Mouse (Mus musculus) megakaryocyte, embryonic 14.5 days (primary cell): ENCODE results near the gene Bcl2. TPM values are rescaled to one million over a fixed set of nuclear protein-coding genes. Genes with fewer than 3 reads are reported as not detected.

Source experiments
- H3K27me3 ChIP-seq: replicated peaks from 2 replicates; pipeline ENCODE3; 2012; ENCODE audit warnings: inconsistent platforms
- H3K36me3 ChIP-seq: replicated peaks from 2 replicates; pipeline ENCODE3; 2012; ENCODE audit warnings: low read length, inconsistent platforms, mixed read lengths
- H3K4me1 ChIP-seq: 2 replicates; pipeline ENCODE4 v1.6.1; 2012; ENCODE audit warnings: inconsistent platforms
- H3K4me3 ChIP-seq: replicated peaks from 2 replicates; pipeline ENCODE3; 2012; ENCODE audit warnings: moderate library complexity, mild to moderate bottlenecking, inconsistent platforms
- H3K9me3 ChIP-seq: 2 replicates; pipeline ENCODE4 v1.6.1; 2012; ENCODE audit warnings: inconsistent platforms
- FLI1 ChIP-seq: IDR thresholded peaks from 2 replicates; pipeline ENCODE4 v1.6.1; 2012; ENCODE audit warnings: low read length, inconsistent platforms, mixed read lengths
- GATA1 ChIP-seq: IDR thresholded peaks from 3 replicates; pipeline ENCODE4 v1.6.1; 2012; ENCODE audit warnings: mixed read lengths, low read length, inconsistent platforms, borderline replicate concordance
- polyA plus RNA-seq: library from polyadenylated mRNA; stranded (reverse); fragments of >175 nt; gene quantifications from 2 replicates; pipeline ENCODE4 v1.2.3, GENCODE M21; 2012; ENCODE audit warnings: low replicate concordance; ENCODE audit not compliant: insufficient read depth

Gene Bcl2
- polyA plus RNA-seq, 1 experiment = 3.0 TPM

- TF ChIP-seq GATA1 = no peak
- no peak for TF ChIP-seq FLI1
- peaks cover 89% of the 10 kb centered on the region for H3K4me1 ChIP-seq
- no peaks in the 10 kb centered on the region for H3K27me3 ChIP-seq
- H3K36me3 ChIP-seq = no peaks in the 10 kb centered on the region
- H3K4me3 ChIP-seq = no peak overlapping the region
- no peaks in the 10 kb centered on the region for H3K9me3 ChIP-seq
Observed at GRCm38 (mm10) chr1:106629931-106630682, 84.0 kb downstream of the Bcl2 start.

- TF ChIP-seq GATA1 (no peak), FLI1 (no peak)
Observed at GRCm38 (mm10) chr1:106629470-106629830, 84.6 kb downstream of the Bcl2 start.

GRCm38 (mm10) chr1:106628718-106629469 is 85.2 kb downstream of the Bcl2 start:
- Histone ChIP-seq H3K4me3 (no peak overlapping the region), H3K4me1 (peaks cover 86% of the 10 kb centered on the region), H3K9me3 (no peaks in the 10 kb centered on the region), H3K27me3 (no peaks in the 10 kb centered on the region), H3K36me3 (no peaks in the 10 kb centered on the region)
- TF ChIP-seq FLI1 (no peak), GATA1 (no peak)

More at GRCm38 (mm10) chr1:106629470-106629830, 84.6 kb downstream of the Bcl2 start:
- no peaks in the 10 kb centered on the region for H3K36me3 ChIP-seq
- H3K4me3 ChIP-seq = no peak overlapping the region
- no peaks in the 10 kb centered on the region for H3K9me3 ChIP-seq
- no peaks in the 10 kb centered on the region for H3K27me3 ChIP-seq
- H3K4me1 ChIP-seq = peaks cover 86% of the 10 kb centered on the region

- peaks cover 87% of the 10 kb centered on the region for H3K4me1 ChIP-seq
- no peak overlapping the region for H3K4me3 ChIP-seq
- H3K27me3 ChIP-seq = no peaks in the 10 kb centered on the region
- no peaks in the 10 kb centered on the region for H3K36me3 ChIP-seq
- TF ChIP-seq GATA1 (no peak), FLI1 (no peak)
- H3K9me3 ChIP-seq = no peaks in the 10 kb centered on the region
Observed at GRCm38 (mm10) chr1:106628279-106628678, 85.8 kb downstream of the Bcl2 start.

- TF ChIP-seq GATA1 (no peak), FLI1 (no peak)
- Histone ChIP-seq H3K4me3 (peak overlapping the region; percentile 73), H3K36me3 (no peaks in the 10 kb centered on the region), H3K9me3 (no peaks in the 10 kb centered on the region), H3K27me3 (no peaks in the 10 kb centered on the region), H3K4me1 (peaks cover 84% of the 10 kb centered on the region)
Observed at GRCm38 (mm10) chr1:106627241-106627640, 86.8 kb downstream of the Bcl2 start.

- no peaks in the 10 kb centered on the region for H3K9me3 ChIP-seq
- peaks cover 9% of the 10 kb centered on the region for H3K36me3 ChIP-seq
- peaks cover 75% of the 10 kb centered on the region for H3K4me1 ChIP-seq
- TF ChIP-seq FLI1 = no peak
- TF ChIP-seq GATA1 = no peak
- no peaks in the 10 kb centered on the region for H3K27me3 ChIP-seq
- H3K4me3 ChIP-seq = no peak overlapping the region
Observed at GRCm38 (mm10) chr1:106620174-106620931, 93.7 kb downstream of the Bcl2 start.

- no peak overlapping the region for H3K4me3 ChIP-seq
- TF ChIP-seq GATA1 = no peak
- TF ChIP-seq FLI1 = no peak
- H3K9me3 ChIP-seq = no peaks in the 10 kb centered on the region
- H3K36me3 ChIP-seq = peaks cover 9% of the 10 kb centered on the region
- no peaks in the 10 kb centered on the region for H3K27me3 ChIP-seq
- H3K4me1 ChIP-seq = peaks cover 68% of the 10 kb centered on the region
Observed at GRCm38 (mm10) chr1:106618814-106619213, 95.3 kb downstream of the Bcl2 start.

GRCm38 (mm10) chr1:106616955-106617354 is 97.1 kb downstream of the Bcl2 start:
- no peaks in the 10 kb centered on the region for H3K9me3 ChIP-seq

GRCm38 (mm10) chr1:106613371-106613770 is 100.7 kb downstream of the Bcl2 start:
- H3K36me3 ChIP-seq = peaks cover 15% of the 10 kb centered on the region
- no peaks in the 10 kb centered on the region for H3K27me3 ChIP-seq
- peak overlapping the region; percentile 66 for H3K4me3 ChIP-seq
- TF ChIP-seq FLI1 = no peak
- no peak for TF ChIP-seq GATA1
- H3K9me3 ChIP-seq = no peaks in the 10 kb centered on the region
- H3K4me1 ChIP-seq = peaks cover 74% of the 10 kb centered on the region

More at GRCm38 (mm10) chr1:106616955-106617354, 97.1 kb downstream of the Bcl2 start:
- Histone ChIP-seq H3K36me3 (peaks cover 9% of the 10 kb centered on the region), H3K4me1 (peaks cover 75% of the 10 kb centered on the region), H3K27me3 (no peaks in the 10 kb centered on the region), H3K4me3 (no peak overlapping the region)
- no peak for TF ChIP-seq FLI1
- no peak for TF ChIP-seq GATA1
